Mouse (Mus musculus) liver, embryonic 16.5 days (tissue): Measurements from ENCODE around the gene Gm5129. TPM values are rescaled to one million over a fixed set of nuclear protein-coding genes. Genes with fewer than 3 reads are reported as not detected.
"Not testable (repeated sequence)": the region's sequence is repeated elsewhere in the genome, so short reads cannot be mapped to it uniquely, and the experiment has no call there.

ENCODE experiments used
- ATAC-seq: fragments of 200-750 bp; cut with Nextera tagmentation; 2 replicates; pipeline ENCODE4 v1.8.0; 2017; ENCODE audit warnings: low read depth, mild to moderate bottlenecking, moderate number of reproducible peaks, moderate library complexity
- H3K27ac ChIP-seq: fragments of 300-500 bp; sonication (generic); 2 replicates; pipeline ENCODE4 v1.5.1; 2014; ENCODE audit warnings: mild to moderate bottlenecking, low read length
- H3K27me3 ChIP-seq: fragments of 300-500 bp; sonication (generic); 2 replicates; pipeline ENCODE4 v1.6.1; 2014; ENCODE audit warnings: low read depth, low read length, mixed read lengths; ENCODE audit not compliant: control insufficient read depth, insufficient read depth
- H3K36me3 ChIP-seq: fragments of 300-500 bp; sonication (generic); 2 replicates; pipeline ENCODE4 v1.6.1; 2014; ENCODE audit warnings: mild to moderate bottlenecking; ENCODE audit not compliant: control insufficient read depth, insufficient read depth
- H3K4me1 ChIP-seq: fragments of 300-500 bp; sonication (generic); 2 replicates; pipeline ENCODE4 v1.6.1; 2014; ENCODE audit warnings: low read depth, low read length, mixed read lengths; ENCODE audit not compliant: control insufficient read depth
- H3K4me2 ChIP-seq: fragments of 300-500 bp; sonication (generic); 2 replicates; pipeline ENCODE4 v1.6.1; 2014; ENCODE audit warnings: low read depth, low read length, mixed read lengths
- H3K4me3 ChIP-seq: fragments of 300-500 bp; sonication (generic); 2 replicates; pipeline ENCODE4 v1.5.1; 2014; ENCODE audit warnings: low read depth, mild to moderate bottlenecking, low read length
- H3K9ac ChIP-seq: fragments of 300-500 bp; sonication (generic); 2 replicates; pipeline ENCODE4 v1.6.1; 2014; ENCODE audit warnings: low read depth, low read length
- H3K9me3 ChIP-seq: fragments of 300-500 bp; sonication (generic); replicated peaks from 2 replicates; pipeline ENCODE4 v1.6.1; 2016; ENCODE audit warnings: low read length; ENCODE audit not compliant: control insufficient read depth
- WGBS: fragments of 180-500 bp; shearing (Covaris S2); extraction: QIAGEN DNeasy Blood & Tissue Kit; methylation state at CpG from one replicate; pipeline ENCODE4 v1.1.7; 2014; ENCODE audit not compliant: insufficient replicate concordance; 5-methylcytosine and 5-hydroxymethylcytosine counted together
- polyA plus RNA-seq: library from polyadenylated mRNA; unstranded; fragments of >200 nt; fragmentation: Nextera tagmentation; extraction: Ambion mirVana; gene quantifications from 2 replicates; pipeline ENCODE4 v1.2.1, GENCODE M21; 2015

Gm5129 gene
- polyA plus RNA-seq, 1 experiment from 2014 or later = not detected

DNA sequence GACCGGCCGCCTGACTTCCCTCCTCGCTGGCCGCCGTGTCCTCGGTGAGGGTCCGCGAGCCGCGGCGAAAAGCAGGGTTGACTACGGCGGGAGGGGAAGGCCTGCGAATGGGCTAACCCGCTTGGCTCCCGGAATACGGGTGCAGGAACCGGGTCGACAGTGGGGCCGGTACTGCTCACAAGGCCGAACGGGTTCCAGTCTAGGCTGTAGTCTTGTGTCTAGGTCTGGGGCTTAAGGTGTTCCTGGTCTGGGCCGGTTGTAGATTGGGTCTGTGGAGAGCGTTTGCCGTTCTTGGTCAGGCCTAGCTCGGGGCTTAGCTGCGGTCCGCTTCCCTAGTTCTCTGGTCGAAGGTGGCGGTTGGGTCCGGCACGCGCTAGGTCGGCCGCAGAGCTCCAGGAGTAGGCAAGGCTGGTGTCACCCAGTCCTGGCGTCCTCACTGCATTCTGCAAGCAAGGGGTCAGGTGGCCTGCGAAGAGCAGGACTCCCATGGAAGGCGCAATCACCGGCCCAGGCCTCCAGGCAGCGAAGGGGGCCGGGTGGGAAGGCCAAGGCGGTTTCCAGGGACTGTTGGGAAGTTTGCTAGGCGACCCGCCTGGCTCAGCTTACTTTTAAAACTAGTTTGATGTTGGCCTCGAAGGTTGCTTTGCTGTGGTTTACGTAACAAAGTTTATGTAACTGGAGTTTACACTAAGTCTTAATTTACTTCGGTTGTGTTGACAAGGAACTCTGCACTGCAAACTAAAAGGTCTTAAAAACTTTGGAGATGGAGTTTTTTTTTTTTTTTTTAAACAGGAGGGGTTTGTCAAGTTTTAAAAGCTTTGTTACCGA, 551 bp upstream of the Gm5129 start:
- ATAC-seq = peak; percentile 50
- H3K27ac ChIP-seq = peak overlapping the region; percentile 96
- peak overlapping the region; percentile 74 for H3K4me2 ChIP-seq
- WGBS = under 1% methylated on average over 48 of the region's 48 CpGs
- H3K4me1 ChIP-seq = peaks cover 23% of the 10 kb centered on the region
- H3K9ac ChIP-seq = peak overlapping the region; percentile 94
- peak overlapping the region; percentile 94 for H3K4me3 ChIP-seq
- H3K36me3 ChIP-seq = no peaks in the 10 kb centered on the region
- no peaks in the 10 kb centered on the region for H3K9me3 ChIP-seq
- H3K27me3 ChIP-seq = no peaks in the 10 kb centered on the region

DNA sequence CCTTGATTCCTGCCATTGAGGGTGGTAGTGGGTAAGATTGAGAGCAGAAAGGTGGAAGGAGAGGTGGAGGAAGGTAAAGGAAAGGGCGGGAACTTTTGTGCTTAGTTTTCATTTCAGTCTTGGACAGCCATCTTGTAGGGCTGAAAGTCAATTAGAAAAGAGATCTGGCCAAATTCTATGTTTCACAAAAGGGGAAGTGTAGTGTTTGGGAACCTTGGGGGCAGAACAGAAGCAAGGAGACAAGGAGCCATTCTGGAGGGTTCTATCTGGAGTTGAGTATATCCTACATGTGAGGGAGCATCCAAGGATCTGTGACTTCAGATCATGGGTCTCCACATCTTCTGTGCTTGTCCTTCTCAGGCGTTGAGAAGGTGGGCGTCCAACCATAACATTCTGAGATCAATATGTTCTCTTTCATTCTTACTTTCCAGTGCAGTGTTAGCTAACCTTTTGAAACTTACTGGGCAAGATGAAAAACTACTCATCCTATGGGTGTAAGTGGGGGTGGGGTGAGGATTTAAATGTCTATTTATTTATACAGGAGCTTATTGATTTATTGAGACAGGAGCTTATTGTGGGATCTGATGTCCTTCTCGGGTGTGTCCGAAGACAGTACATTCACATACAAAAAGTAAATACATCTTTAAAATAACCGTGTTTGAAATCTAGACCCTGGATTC, 765 bp downstream of the Gm5129 start:
- no peaks in the 10 kb centered on the region for H3K27me3 ChIP-seq
- peak overlapping the region; percentile 76 for H3K4me2 ChIP-seq
- WGBS = 25% methylated on average over 6 of the region's 6 CpGs
- H3K27ac ChIP-seq = peak overlapping the region; percentile 96
- H3K9ac ChIP-seq = peak overlapping the region; percentile 94
- H3K9me3 ChIP-seq = no peaks in the 10 kb centered on the region
- H3K4me1 ChIP-seq = peaks cover 21% of the 10 kb centered on the region
- H3K36me3 ChIP-seq = no peaks in the 10 kb centered on the region
- ATAC-seq = 0 out of 2 replicates have a peak, but pooled peaks have one; percentile 1
- peak overlapping the region; percentile 94 for H3K4me3 ChIP-seq

DNA sequence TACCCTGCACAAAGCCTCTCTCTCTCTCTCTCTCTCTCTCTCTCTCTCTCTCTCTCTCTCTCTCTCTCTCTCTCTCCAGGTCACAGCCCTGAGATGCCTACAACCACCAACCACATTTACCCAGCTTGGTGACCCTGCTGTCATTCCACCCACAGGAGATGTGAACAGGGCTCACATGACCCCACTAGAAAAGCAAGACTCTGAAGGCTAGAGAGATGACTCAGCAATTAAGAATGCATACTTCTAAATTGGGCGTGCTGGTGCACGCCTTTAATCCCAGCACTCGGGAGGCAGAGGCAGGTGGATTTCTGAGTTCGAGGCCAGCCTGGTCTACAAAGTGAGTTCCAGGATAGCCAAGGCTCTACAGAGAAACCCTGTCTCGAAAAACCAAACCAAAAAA, 9.7 kb downstream of the Gm5129 start:
- not testable (repeated sequence) for H3K9ac ChIP-seq, H3K4me2 ChIP-seq, H3K4me3 ChIP-seq, H3K9me3 ChIP-seq, H3K27me3 ChIP-seq, ATAC-seq, H3K36me3 ChIP-seq, H3K4me1 ChIP-seq, H3K27ac ChIP-seq
- 53% methylated on average over 5 of the region's 5 CpGs for WGBS

DNA sequence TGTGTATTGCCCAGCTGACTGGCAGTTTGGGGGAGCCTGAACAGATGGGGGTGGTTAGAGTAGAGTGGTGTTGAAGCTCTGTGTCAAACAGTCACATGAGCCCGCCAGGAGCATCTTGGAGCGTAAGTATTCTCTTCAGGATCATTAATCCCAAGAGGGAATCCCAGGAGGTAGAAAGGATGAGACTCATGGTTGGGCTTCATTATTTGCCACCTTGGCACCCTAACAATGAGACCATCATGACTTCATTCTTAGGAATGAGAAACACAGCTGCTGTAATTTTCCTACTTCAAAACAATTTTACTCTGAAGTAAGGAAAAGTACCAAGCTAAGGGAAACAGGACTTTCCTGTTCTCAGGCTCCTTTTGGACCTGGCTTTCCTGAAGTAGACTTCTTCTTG, 10.4 kb downstream of the Gm5129 start:
- Histone ChIP-seq H3K9ac (no peak overlapping the region), H3K4me1 (no peaks in the 10 kb centered on the region), H3K36me3 (no peaks in the 10 kb centered on the region), H3K4me2 (no peak overlapping the region), H3K9me3 (no peaks in the 10 kb centered on the region), H3K27me3 (no peaks in the 10 kb centered on the region), H3K4me3 (no peak overlapping the region), H3K27ac (no peak overlapping the region)
- WGBS = 80% methylated on average over 2 of the region's 2 CpGs
- ATAC-seq = no peak

DNA sequence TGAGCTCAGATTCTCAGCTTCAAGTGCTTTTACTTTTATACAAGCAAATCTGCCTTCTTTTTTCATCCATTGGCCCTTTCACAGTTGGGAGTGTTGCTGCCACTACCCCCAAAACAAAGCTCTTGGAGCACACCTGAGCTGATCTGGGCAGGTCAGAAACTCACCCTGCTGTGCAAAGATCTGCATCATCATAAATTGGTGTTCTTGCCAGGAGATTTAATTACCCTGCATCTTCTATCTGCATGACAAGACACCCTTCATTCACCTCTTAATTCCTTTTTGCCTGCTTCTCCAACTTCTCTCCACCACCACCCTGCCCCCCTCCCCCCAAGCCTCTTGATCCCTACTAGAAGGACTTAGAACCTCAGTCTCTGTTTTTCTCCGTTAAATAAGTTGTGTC, 14.6 kb downstream of the Gm5129 start:
- Histone ChIP-seq H3K27ac (no peak overlapping the region), H3K4me1 (no peaks in the 10 kb centered on the region), H3K9ac (no peak overlapping the region), H3K4me2 (no peak overlapping the region), H3K9me3 (no peaks in the 10 kb centered on the region), H3K27me3 (no peaks in the 10 kb centered on the region), H3K36me3 (no peaks in the 10 kb centered on the region), H3K4me3 (no peak overlapping the region)
- 14% methylated on average over 1 of the region's 1 CpGs for WGBS
- ATAC-seq = no peak

DNA sequence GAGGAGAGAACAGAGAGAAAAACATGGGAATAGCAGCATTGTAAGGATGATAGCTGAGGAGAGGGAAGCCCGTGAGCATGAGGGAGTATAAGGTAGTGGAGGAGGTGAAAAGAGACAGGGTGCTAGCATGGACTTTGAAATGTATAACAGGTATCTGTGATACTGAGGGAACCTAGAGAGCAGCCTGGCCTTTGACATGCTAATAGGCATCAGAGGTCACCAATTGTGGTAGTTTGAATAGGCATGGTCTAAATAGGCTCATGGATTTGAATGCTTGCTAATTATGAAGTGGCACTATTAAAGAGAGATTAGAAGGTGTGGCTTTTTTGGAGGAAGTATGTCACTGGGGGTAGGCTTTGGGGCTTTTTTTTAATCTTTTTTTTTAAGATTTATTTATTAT, 22.8 kb downstream of the Gm5129 start:
- no peak overlapping the region for H3K4me2 ChIP-seq
- no peak for ATAC-seq
- H3K27ac ChIP-seq = no peak overlapping the region
- H3K27me3 ChIP-seq = no peaks in the 10 kb centered on the region
- H3K4me3 ChIP-seq = no peak overlapping the region
- no peaks in the 10 kb centered on the region for H3K9me3 ChIP-seq
- H3K36me3 ChIP-seq = no peaks in the 10 kb centered on the region
- no peak overlapping the region for H3K9ac ChIP-seq
- H3K4me1 ChIP-seq = no peaks in the 10 kb centered on the region
- WGBS = 30% methylated on average over 1 of the region's 1 CpGs

DNA sequence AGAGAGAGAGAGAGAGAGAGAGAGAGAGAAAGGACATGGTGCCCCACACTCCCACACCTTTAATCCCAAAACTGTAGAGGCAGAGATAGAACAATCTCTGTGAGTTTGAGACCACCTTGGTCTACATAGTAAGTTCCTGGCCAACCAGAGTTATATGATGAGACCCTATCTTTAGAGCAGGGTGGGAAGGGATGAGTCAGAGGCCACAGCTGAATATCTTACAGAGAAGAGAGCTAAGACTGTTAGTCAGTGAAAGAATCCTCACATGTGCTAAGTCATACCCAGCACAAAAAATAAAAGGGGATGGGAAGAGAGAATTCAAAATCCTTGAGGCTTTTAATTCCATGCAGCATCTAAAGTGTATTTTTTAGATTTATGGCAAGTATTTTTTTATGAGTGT, 24.1 kb downstream of the Gm5129 start:
- ATAC-seq = no peak
- Histone ChIP-seq H3K4me1 (no peaks in the 10 kb centered on the region), H3K9ac (no peak overlapping the region), H3K27ac (no peak overlapping the region), H3K4me2 (no peak overlapping the region), H3K9me3 (no peaks in the 10 kb centered on the region), H3K4me3 (no peak overlapping the region), H3K36me3 (no peaks in the 10 kb centered on the region), H3K27me3 (no peaks in the 10 kb centered on the region)

DNA sequence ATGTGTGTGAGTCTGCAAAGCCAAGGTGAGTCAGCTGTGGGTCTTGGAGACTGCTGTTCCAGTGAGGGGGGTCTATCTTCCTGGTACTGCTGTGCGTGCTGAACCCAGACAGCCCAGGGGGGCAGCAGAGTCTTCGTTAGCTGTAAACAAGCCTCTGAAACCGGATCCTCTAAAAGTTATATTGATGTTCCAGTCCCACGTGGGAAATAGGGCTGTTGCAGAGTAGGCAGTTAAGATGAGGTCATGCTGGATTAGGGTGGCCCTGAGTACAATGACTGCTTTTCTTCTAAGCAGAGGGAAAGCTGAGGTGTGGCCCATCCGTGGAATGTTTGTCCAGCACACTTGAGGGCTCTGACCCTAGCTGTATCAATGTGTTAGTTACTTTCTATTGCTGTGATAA, 27.5 kb downstream of the Gm5129 start:
- Histone ChIP-seq H3K4me2 (no peak overlapping the region), H3K36me3 (no peaks in the 10 kb centered on the region), H3K4me1 (no peaks in the 10 kb centered on the region), H3K27me3 (no peaks in the 10 kb centered on the region), H3K4me3 (no peak overlapping the region), H3K9me3 (no peaks in the 10 kb centered on the region), H3K27ac (no peak overlapping the region), H3K9ac (no peak overlapping the region)
- 26% methylated on average over 5 of the region's 5 CpGs for WGBS
- no peak for ATAC-seq

DNA sequence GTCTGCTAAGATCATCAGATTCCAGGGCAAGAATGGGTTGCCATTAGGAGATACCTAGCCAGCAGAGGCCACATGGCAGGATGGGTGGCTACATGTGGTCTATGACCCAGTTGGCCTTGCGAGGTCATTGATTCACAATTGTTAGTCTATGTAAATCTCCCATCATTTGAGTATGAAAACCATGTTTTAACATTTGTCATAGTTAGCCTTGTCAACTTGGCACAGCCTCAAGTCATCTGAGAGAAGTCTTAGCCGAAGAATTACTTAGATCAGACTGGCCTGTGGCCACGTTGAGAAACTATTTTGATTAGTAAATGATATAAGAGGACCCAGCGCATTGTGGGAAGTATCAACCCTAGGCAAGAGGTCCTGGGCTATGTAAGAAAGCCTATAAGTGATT, 28.5 kb downstream of the Gm5129 start:
- Histone ChIP-seq H3K4me3 (no peak overlapping the region), H3K36me3 (no peaks in the 10 kb centered on the region), H3K4me1 (no peaks in the 10 kb centered on the region), H3K27me3 (no peaks in the 10 kb centered on the region), H3K27ac (no peak overlapping the region), H3K4me2 (no peak overlapping the region), H3K9me3 (no peaks in the 10 kb centered on the region), H3K9ac (no peak overlapping the region)
- WGBS = 57% methylated on average over 4 of the region's 4 CpGs
- no peak for ATAC-seq
